Mouse (Mus musculus): ENCODE results near the gene Ldhd. TPM values are rescaled to one million over a fixed set of nuclear protein-coding genes. Genes with fewer than 3 reads are reported as not detected.

The Ldhd gene
- polyA plus RNA-seq, 1 experiment from 2014 or later = 1.3 TPM

DNA sequence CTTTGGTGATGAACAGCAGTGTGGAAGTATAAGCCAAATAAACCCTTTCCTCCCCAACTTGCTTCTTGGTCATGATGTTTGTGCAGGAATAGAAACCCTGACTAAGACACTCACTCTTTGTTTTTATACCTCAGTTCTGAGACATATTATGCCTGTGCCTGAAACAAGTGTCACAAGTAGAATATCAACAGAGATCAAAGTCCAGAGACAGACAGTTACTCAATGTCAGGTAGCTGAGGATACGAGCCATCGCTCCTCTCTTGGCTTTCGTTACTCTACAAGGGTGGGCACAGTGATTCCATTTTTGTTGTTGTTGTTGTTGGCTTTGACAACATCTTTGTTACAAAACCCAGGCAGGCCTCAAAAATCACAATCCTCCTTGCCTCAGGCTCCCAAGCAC is 2.8 kb upstream of the Ldhd start:
- no peaks in the 10 kb centered on the region for H3K9me3 ChIP-seq (replicated peaks; ENCODE audit: control insufficient read depth, low read length, poor library complexity, severe bottlenecking)
- no peak overlapping the region for H3K4me2 ChIP-seq (ENCODE audit: low read length)
- no peaks in the 10 kb centered on the region for H3K4me1 ChIP-seq (ENCODE audit: control insufficient read depth, insufficient read depth, low read length)
- WGBS = 96% methylated on average over 3 of the region's 3 CpGs
- no peak overlapping the region for H3K27ac ChIP-seq (ENCODE audit: low read length)
- no peaks in the 10 kb centered on the region for H3K27me3 ChIP-seq (ENCODE audit: control insufficient read depth, insufficient read depth, low read depth, low read length)
- no peak for ATAC-seq
- no peak overlapping the region for H3K9ac ChIP-seq (ENCODE audit: low read depth, low read length)
- no peaks in the 10 kb centered on the region for H3K36me3 ChIP-seq (ENCODE audit: control insufficient read depth, insufficient read depth, low read length)
- H3K4me3 ChIP-seq (ENCODE audit: low read depth, low read length) = no peak overlapping the region

DNA sequence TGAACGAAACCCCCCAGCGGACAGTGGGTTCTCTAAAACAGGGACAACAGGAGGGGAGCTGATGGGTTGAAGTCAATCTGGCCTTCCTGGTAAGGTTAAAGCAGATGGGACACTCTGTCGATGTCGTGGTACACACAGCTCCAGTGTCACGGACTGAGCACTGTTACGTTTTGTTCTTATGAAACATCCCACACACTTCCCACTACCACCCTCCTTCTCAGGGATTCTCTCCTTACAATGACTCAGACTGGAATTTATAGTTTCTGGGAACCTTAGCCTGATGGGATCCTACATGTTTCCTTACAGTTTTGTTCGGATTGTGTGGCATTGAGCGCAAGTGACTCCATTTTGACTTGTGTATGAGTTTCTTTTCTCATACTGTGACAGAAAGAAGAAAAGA is 1.4 kb upstream of the Ldhd start:
- Histone ChIP-seq H3K4me1 (ENCODE audit: control insufficient read depth, insufficient read depth, low read length) (no peaks in the 10 kb centered on the region), H3K9me3 (replicated peaks; ENCODE audit: control insufficient read depth, low read length, poor library complexity, severe bottlenecking) (no peaks in the 10 kb centered on the region), H3K4me2 (ENCODE audit: low read length) (no peak overlapping the region), H3K27ac (ENCODE audit: low read length) (no peak overlapping the region), H3K36me3 (ENCODE audit: control insufficient read depth, insufficient read depth, low read length) (no peaks in the 10 kb centered on the region), H3K27me3 (ENCODE audit: control insufficient read depth, insufficient read depth, low read depth, low read length) (no peaks in the 10 kb centered on the region), H3K9ac (ENCODE audit: low read depth, low read length) (no peak overlapping the region), H3K4me3 (ENCODE audit: low read depth, low read length) (no peak overlapping the region)
- WGBS = 94% methylated on average over 8 of the region's 8 CpGs
- ATAC-seq = no peak

DNA sequence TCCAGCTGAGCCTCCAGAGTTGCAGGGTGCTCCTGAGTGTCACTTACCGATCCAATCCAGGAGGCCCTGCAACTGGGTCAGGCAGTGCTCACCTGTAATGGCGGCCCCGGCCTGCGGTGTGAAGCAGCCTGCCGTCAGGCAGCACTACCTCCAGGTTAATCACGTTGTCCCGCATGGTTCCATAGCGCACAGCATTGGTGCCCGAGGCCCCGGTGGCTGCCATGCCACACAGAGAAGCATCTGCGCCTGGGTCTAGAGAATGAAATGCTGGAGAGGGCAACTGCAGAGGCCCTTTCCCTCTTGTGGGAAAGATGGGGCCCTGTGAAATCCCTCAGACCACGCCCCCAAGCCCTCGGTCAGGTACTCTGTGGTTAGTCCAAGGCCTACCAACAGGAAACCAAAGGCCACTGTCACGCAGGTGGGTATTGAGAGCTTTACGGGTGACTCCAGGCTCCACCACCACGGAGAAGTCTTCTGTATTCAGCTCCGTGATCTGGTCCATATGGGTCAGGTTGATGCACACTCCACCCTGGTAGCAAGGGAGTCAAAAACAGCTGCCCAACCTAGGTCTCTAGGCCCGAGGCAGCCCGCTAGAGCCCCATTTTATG is 1.2 kb downstream of the Ldhd start:
- H3K27me3 ChIP-seq (ENCODE audit: control insufficient read depth, insufficient read depth, low read depth, low read length) = no peaks in the 10 kb centered on the region
- H3K4me3 ChIP-seq (ENCODE audit: low read depth, low read length) = no peak overlapping the region
- H3K9ac ChIP-seq (ENCODE audit: low read depth, low read length) = no peak overlapping the region
- 92% methylated on average over 19 of the region's 19 CpGs for WGBS
- H3K36me3 ChIP-seq (ENCODE audit: control insufficient read depth, insufficient read depth, low read length) = no peaks in the 10 kb centered on the region
- no peaks in the 10 kb centered on the region for H3K9me3 ChIP-seq (replicated peaks; ENCODE audit: control insufficient read depth, low read length, poor library complexity, severe bottlenecking)
- no peaks in the 10 kb centered on the region for H3K4me1 ChIP-seq (ENCODE audit: control insufficient read depth, insufficient read depth, low read length)
- H3K4me2 ChIP-seq (ENCODE audit: low read length) = no peak overlapping the region
- no peak overlapping the region for H3K27ac ChIP-seq (ENCODE audit: low read length)
- no peak for ATAC-seq

DNA sequence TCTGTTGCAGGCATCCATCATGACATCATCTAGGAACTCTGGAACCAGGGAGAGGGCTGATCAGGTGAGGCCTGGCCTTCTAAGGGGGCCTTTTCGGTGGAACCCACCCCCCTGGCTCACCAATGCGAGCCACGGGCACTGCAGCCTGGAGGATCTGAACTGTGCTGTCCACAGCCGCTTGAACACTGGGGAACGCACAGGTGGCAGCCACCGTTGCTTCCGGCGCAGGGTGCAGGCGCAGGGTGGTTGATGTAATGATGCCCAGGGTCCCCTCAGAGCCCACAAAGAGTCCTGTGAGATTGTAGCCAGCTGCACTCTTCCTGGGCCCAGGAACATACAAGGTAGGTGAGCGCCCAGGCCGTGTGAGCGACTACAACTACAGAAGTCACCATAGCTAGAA is 1.8 kb downstream of the Ldhd start:
- Histone ChIP-seq H3K9ac (ENCODE audit: low read depth, low read length) (no peak overlapping the region), H3K27ac (ENCODE audit: low read length) (no peak overlapping the region), H3K4me2 (ENCODE audit: low read length) (no peak overlapping the region), H3K36me3 (ENCODE audit: control insufficient read depth, insufficient read depth, low read length) (no peaks in the 10 kb centered on the region), H3K9me3 (replicated peaks; ENCODE audit: control insufficient read depth, low read length, poor library complexity, severe bottlenecking) (no peaks in the 10 kb centered on the region), H3K4me1 (ENCODE audit: control insufficient read depth, insufficient read depth, low read length) (no peaks in the 10 kb centered on the region), H3K4me3 (ENCODE audit: low read depth, low read length) (no peak overlapping the region), H3K27me3 (ENCODE audit: control insufficient read depth, insufficient read depth, low read depth, low read length) (no peaks in the 10 kb centered on the region)
- ATAC-seq = no peak
- 96% methylated on average over 12 of the region's 12 CpGs for WGBS

DNA sequence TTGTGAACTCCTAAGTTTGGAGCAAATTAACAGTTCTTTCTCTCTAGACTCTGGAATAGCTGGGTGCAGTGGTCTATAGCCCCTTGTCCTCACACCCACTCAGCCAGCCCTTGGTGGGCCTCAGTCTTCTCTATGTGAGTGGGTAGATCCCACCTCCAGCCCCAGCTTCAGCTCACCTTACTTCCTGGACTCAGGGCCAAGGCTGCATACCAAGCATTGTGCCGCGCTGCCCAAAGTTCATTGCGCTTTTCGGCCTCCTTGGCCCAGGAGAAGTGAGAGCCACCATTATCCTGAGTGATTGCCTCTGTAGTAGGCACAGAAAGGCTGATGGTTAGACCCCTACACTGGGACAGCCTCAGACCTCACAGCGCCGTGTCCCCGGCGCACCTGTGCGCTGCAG is 2.3 kb downstream of the Ldhd start:
- 96% methylated on average over 9 of the region's 9 CpGs for WGBS
- H3K9ac ChIP-seq (ENCODE audit: low read depth, low read length) = no peak overlapping the region
- no peaks in the 10 kb centered on the region for H3K9me3 ChIP-seq (replicated peaks; ENCODE audit: control insufficient read depth, low read length, poor library complexity, severe bottlenecking)
- H3K27ac ChIP-seq (ENCODE audit: low read length) = no peak overlapping the region
- H3K36me3 ChIP-seq (ENCODE audit: control insufficient read depth, insufficient read depth, low read length) = no peaks in the 10 kb centered on the region
- H3K4me1 ChIP-seq (ENCODE audit: control insufficient read depth, insufficient read depth, low read length) = no peaks in the 10 kb centered on the region
- ATAC-seq = no peak
- H3K27me3 ChIP-seq (ENCODE audit: control insufficient read depth, insufficient read depth, low read depth, low read length) = no peaks in the 10 kb centered on the region
- no peak overlapping the region for H3K4me2 ChIP-seq (ENCODE audit: low read length)
- H3K4me3 ChIP-seq (ENCODE audit: low read depth, low read length) = no peak overlapping the region

DNA sequence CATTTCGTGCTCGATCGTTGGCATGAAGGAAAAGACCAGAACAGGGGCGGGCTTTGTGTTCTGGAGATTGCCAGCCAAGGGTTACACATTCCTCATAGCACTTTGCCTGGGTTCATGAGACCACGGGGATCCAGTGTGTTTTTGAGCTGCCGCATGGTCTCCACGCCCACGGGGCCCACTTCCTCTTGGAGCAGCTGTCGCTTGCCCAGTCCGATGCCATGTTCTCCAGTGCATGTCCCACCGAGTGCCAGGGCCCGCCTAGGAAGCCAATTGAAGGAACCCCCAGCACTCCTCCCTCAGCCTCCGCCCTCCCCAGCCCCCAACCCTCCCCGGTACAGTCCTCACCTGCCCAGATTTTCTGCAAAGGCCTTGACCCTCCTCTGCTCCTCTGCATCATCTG is 3.2 kb downstream of the Ldhd start:
- Histone ChIP-seq H3K9ac (ENCODE audit: low read depth, low read length) (no peak overlapping the region), H3K4me1 (ENCODE audit: control insufficient read depth, insufficient read depth, low read length) (no peaks in the 10 kb centered on the region), H3K27me3 (ENCODE audit: control insufficient read depth, insufficient read depth, low read depth, low read length) (no peaks in the 10 kb centered on the region), H3K9me3 (replicated peaks; ENCODE audit: control insufficient read depth, low read length, poor library complexity, severe bottlenecking) (no peaks in the 10 kb centered on the region), H3K4me3 (ENCODE audit: low read depth, low read length) (no peak overlapping the region), H3K36me3 (ENCODE audit: control insufficient read depth, insufficient read depth, low read length) (no peaks in the 10 kb centered on the region), H3K4me2 (ENCODE audit: low read length) (no peak overlapping the region), H3K27ac (ENCODE audit: low read length) (no peak overlapping the region)
- 97% methylated on average over 14 of the region's 14 CpGs for whole genome bisulfite sequencing
- ATAC-seq = no peak

DNA sequence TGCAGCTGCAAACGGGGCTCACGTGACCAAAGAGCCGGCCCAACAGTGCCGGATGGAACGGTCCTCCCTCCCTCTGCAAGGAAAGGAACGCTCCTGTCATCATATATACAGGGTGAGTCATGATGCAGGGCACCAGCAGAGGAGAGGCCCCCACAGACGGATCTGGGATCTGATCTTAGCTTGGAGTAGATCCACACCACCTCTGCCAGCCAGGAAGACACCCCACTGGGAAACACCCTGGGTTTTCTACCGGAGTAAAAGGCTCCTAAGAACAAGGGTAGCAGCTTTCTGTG is 3.7 kb downstream of the Ldhd start:
- ATAC-seq = no peak
- H3K9me3 ChIP-seq (replicated peaks; ENCODE audit: control insufficient read depth, low read length, poor library complexity, severe bottlenecking) = no peaks in the 10 kb centered on the region
- WGBS = 67% methylated on average over 8 of the region's 8 CpGs
- no peaks in the 10 kb centered on the region for H3K36me3 ChIP-seq (ENCODE audit: control insufficient read depth, insufficient read depth, low read length)
- H3K4me1 ChIP-seq (ENCODE audit: control insufficient read depth, insufficient read depth, low read length) = no peaks in the 10 kb centered on the region
- H3K4me2 ChIP-seq (ENCODE audit: low read length) = no peak overlapping the region
- H3K9ac ChIP-seq (ENCODE audit: low read depth, low read length) = no peak overlapping the region
- no peaks in the 10 kb centered on the region for H3K27me3 ChIP-seq (ENCODE audit: control insufficient read depth, insufficient read depth, low read depth, low read length)
- no peak overlapping the region for H3K27ac ChIP-seq (ENCODE audit: low read length)
- H3K4me3 ChIP-seq (ENCODE audit: low read depth, low read length) = no peak overlapping the region

DNA sequence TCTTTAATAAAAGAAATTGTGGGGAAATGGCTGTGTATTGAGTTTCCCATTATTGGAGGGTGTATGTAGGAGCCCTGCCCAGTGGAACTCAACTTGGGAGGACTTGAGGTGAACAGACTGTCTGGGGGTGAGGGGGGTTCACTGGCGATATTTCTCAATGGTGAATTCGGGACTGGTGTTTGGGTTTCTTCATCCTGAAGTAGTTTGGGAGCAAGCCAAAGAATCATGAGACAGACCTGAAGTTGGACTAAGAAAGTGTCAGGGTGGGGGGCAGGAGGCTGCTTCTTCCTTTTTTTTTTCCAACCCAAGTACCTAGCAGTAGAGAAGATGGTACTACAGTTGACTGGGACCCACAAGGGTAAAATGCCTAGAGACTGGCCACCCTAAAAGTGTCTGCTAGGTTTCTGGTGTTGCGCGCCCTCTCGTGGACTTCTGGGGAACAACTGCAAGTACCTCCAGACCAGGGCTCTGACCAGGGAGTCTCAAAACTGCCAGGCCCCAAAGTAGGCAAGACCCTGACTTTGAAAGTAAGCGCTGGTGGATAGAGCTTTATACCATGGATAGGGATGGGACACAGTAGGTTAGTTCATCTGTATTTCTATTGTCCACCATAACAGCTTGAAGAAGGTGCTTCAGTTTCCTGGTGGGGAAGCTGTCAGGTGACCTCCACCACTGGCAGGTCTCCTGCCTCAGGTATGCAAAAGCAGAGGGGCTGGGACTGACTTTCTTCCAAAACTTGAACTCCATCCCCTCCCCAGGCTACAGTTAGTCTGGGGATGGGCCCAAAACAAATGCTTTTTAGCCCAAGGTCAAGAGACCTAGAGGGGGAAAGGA is 4.3 kb downstream of the Ldhd start:
- Histone ChIP-seq H3K9ac (ENCODE audit: low read depth, low read length) (no peak overlapping the region), H3K4me1 (ENCODE audit: control insufficient read depth, insufficient read depth, low read length) (no peaks in the 10 kb centered on the region), H3K9me3 (replicated peaks; ENCODE audit: control insufficient read depth, low read length, poor library complexity, severe bottlenecking) (no peaks in the 10 kb centered on the region), H3K27ac (ENCODE audit: low read length) (no peak overlapping the region), H3K27me3 (ENCODE audit: control insufficient read depth, insufficient read depth, low read depth, low read length) (no peaks in the 10 kb centered on the region), H3K4me3 (ENCODE audit: low read depth, low read length) (no peak overlapping the region), H3K36me3 (ENCODE audit: control insufficient read depth, insufficient read depth, low read length) (no peaks in the 10 kb centered on the region), H3K4me2 (ENCODE audit: low read length) (no peak overlapping the region)
- ATAC-seq = no peak
- 37% methylated on average over 6 of the region's 6 CpGs for WGBS

DNA sequence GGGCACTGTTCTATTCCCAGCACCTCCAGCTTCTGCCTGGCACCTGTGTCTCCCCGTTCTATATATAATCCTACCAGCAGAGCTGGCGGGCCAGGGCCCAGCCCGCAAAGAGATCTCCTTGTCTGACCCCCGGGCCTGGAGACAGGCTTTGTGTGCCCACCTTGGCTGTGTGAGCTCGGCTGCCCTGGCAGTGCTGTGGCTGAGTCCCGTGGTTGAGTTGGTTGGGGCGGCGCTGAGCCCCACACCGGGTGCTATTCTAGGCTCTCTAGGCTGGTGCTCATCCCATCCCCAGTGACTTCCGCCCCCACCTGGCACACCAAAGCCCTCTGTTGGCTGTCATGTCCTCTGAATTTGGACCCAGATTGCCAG is 5.3 kb downstream of the Ldhd start:
- Histone ChIP-seq H3K4me2 (ENCODE audit: low read length) (no peak overlapping the region), H3K27ac (ENCODE audit: low read length) (no peak overlapping the region), H3K9ac (ENCODE audit: low read depth, low read length) (no peak overlapping the region), H3K4me1 (ENCODE audit: control insufficient read depth, insufficient read depth, low read length) (no peaks in the 10 kb centered on the region), H3K4me3 (ENCODE audit: low read depth, low read length) (no peak overlapping the region), H3K9me3 (replicated peaks; ENCODE audit: control insufficient read depth, low read length, poor library complexity, severe bottlenecking) (no peaks in the 10 kb centered on the region), H3K36me3 (ENCODE audit: control insufficient read depth, insufficient read depth, low read length) (peaks cover 5% of the 10 kb centered on the region; the same call in 1 of the 2 replicates), H3K27me3 (ENCODE audit: control insufficient read depth, insufficient read depth, low read depth, low read length) (no peaks in the 10 kb centered on the region)
- no peak for ATAC-seq
- WGBS = 96% methylated on average over 10 of the region's 10 CpGs
